ENCODE assay signal across 7 mouse cellular contexts in the genomic region with DNA sequence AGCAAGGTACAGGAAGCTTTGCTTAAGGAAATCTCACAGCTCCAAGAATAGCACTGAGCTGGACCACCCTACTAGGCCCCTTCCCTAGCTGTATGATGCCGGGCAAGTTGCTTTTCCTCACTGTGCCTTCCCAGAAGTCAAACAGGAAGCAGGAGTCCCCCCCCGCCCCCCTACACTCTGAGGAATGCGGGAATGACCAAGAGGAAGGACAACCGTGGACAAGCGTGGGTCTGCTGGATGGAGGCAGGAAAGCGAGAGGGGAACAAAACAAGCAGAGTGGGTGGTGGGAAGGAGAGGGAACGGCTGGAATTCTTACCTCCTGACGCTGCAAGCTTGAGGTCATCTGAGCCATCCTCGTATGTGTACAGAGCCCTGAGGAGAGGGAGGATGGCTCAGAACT. TPM values are rescaled to one million over a fixed set of nuclear protein-coding genes. Genes with fewer than 3 reads are reported as not detected.
DNase-seq lines count a peak whose midpoint lies in the region; ATAC-seq and TF ChIP-seq lines count a peak whose summit lies in the region.

No protein-coding gene starts in this region.

- peak overlapping the region; percentile 77 for H3K4me3 ChIP-seq in layer of hippocampus, adult 2 months
- H3K4me3 ChIP-seq in embryonic fibroblast, embryonic 13.5 days (ENCODE audit: insufficient read depth, low read length) = no peak overlapping the region
- H3K4me3 ChIP-seq in hindbrain, embryonic 16.5 days (ENCODE audit: low read length) = peak overlapping the region; percentile 99
- H3K4me3 ChIP-seq in neural tube, embryonic 13.5 days = peak overlapping the region; percentile 99

- no peaks in the 10 kb centered on the region for H3K9me3 ChIP-seq in hindbrain, embryonic 16.5 days (ENCODE audit: control insufficient read depth, low read length)
- no peaks in the 10 kb centered on the region for H3K9me3 ChIP-seq in neural tube, embryonic 13.5 days

- ATAC-seq in hindbrain, embryonic 16.5 days = no peak
- no peak for ATAC-seq in neural tube, embryonic 13.5 days (ENCODE audit: low read depth)

- no peaks in the 10 kb centered on the region for H3K27me3 ChIP-seq in hindbrain, embryonic 16.5 days (replicated peaks; ENCODE audit: control insufficient read depth, insufficient read depth, low read length)
- no peaks in the 10 kb centered on the region for H3K27me3 ChIP-seq in neural tube, embryonic 13.5 days

- H3K9ac ChIP-seq in hindbrain, embryonic 16.5 days (ENCODE audit: low read depth, low read length) = peak overlapping the region; percentile 20
- peak overlapping the region; percentile 100 for H3K9ac ChIP-seq in neural tube, embryonic 13.5 days

- TF ChIP-seq CTCF in layer of hippocampus, adult 2 months (conservative IDR thresholded peaks at IDR 0.05) = no peak
- TF ChIP-seq CTCF in embryonic fibroblast, embryonic 13.5 days (IDR thresholded peaks at IDR 0.05; ENCODE audit: borderline replicate concordance, insufficient read depth, low read length) = no peak

- H3K36me3 ChIP-seq in hindbrain, embryonic 16.5 days (ENCODE audit: control insufficient read depth, insufficient read depth, low read length) = peaks cover 37% of the 10 kb centered on the region
- H3K36me3 ChIP-seq in neural tube, embryonic 13.5 days = peaks cover 50% of the 10 kb centered on the region

- no peak for DNase-seq in layer of hippocampus, adult 2 months (ENCODE audit: low spot score in 2 of 2)
- DNase-seq in layer of hippocampus, adult 18-20 months (ENCODE audit: low spot score in 2 of 2) = no peak
- no peak for DNase-seq in retina, postnatal 1 day
- DNase-seq in frontal cortex, postnatal 25 days (ENCODE audit: low spot score in 2 of 2) = no peak

- no peak for TF ChIP-seq POLR2A in embryonic fibroblast, embryonic 13.5 days (IDR thresholded peaks at IDR 0.05; ENCODE audit: low read depth, low read length)

- H3K4me2 ChIP-seq in hindbrain, embryonic 16.5 days (ENCODE audit: low read length) = peak overlapping the region; percentile 99
- peak overlapping the region; percentile 100 for H3K4me2 ChIP-seq in neural tube, embryonic 13.5 days

- WGBS in hindbrain, embryonic 16.5 days = 28% methylated on average over 9 of the region's 9 CpGs
- WGBS in neural tube, embryonic 13.5 days = 35% methylated on average over 9 of the region's 9 CpGs

- peak overlapping the region; percentile 97 for H3K27ac ChIP-seq in layer of hippocampus, adult 2 months
- peak overlapping the region; percentile 86 for H3K27ac ChIP-seq in embryonic fibroblast, embryonic 13.5 days (ENCODE audit: insufficient read depth, low read length)
- peak overlapping the region; percentile 99 for H3K27ac ChIP-seq in hindbrain, embryonic 16.5 days (ENCODE audit: low read depth, low read length)
- peak overlapping the region; percentile 99 for H3K27ac ChIP-seq in neural tube, embryonic 13.5 days (replicated peaks)

- peaks cover 32% of the 10 kb centered on the region for H3K4me1 ChIP-seq in embryonic fibroblast, embryonic 13.5 days (ENCODE audit: control insufficient read depth, insufficient read depth, low read length)
- peaks cover 44% of the 10 kb centered on the region for H3K4me1 ChIP-seq in hindbrain, embryonic 16.5 days (ENCODE audit: control insufficient read depth, insufficient read depth, low read depth, low read length)
- peaks cover 54% of the 10 kb centered on the region for H3K4me1 ChIP-seq in neural tube, embryonic 13.5 days (replicated peaks)

RNA-seq across cellular contexts. Expression of a gene that starts 4.8 kb away (rescaled TPM):
- 100 to 1,000 TPM; 396 to 403 TPM for total RNA-seq in layer of hippocampus, adult 2 months (2021)
- total RNA-seq in layer of hippocampus, adult 18-20 months (2021) = 100 to 1,000 TPM; 359 to 362 TPM
- 105 and 139 TPM in 2 replicates for polyA plus RNA-seq in embryonic fibroblast, embryonic 13.5 days (2011; ENCODE audit: insufficient read length, low read depth, missing spikeins)
- polyA plus RNA-seq in hindbrain, embryonic 16.5 days (2015; fragmentation: Nextera tagmentation; extraction: Ambion mirVana) = 482 and 556 TPM in 2 replicates
- polyA plus RNA-seq in neural tube, embryonic 13.5 days (2015; fragmentation: Nextera tagmentation; extraction: Ambion mirVana) = 574 and 615 TPM in 2 replicates

RNA-seq across cellular contexts. Expression of a gene that starts 19.0 kb away (rescaled TPM):
- total RNA-seq in layer of hippocampus, adult 2 months (2021) = 10 to 100 TPM; 83.0 to 84.5 TPM
- 10 to 100 TPM; 75.6 to 79.2 TPM for total RNA-seq in layer of hippocampus, adult 18-20 months (2021)
- 2.5 and 4.6 TPM in 2 replicates for polyA plus RNA-seq in embryonic fibroblast, embryonic 13.5 days (2011; ENCODE audit: insufficient read length, low read depth, missing spikeins)
- polyA plus RNA-seq in hindbrain, embryonic 16.5 days (2015; fragmentation: Nextera tagmentation; extraction: Ambion mirVana) = 4.4 and 4.9 TPM in 2 replicates
- polyA plus RNA-seq in neural tube, embryonic 13.5 days (2015; fragmentation: Nextera tagmentation; extraction: Ambion mirVana) = 2.5 and 3.1 TPM in 2 replicates

RNA-seq across cellular contexts. Expression of a gene that starts 30.4 kb away (rescaled TPM):
- total RNA-seq in layer of hippocampus, adult 2 months (2021) = 10 to 100 TPM; 97.4 to 99.9 TPM
- total RNA-seq in layer of hippocampus, adult 18-20 months (2021) = 10 to 100 TPM; 93.2 to 99.5 TPM
- polyA plus RNA-seq in embryonic fibroblast, embryonic 13.5 days (2011; ENCODE audit: insufficient read length, low read depth, missing spikeins) = 132 and 179 TPM in 2 replicates
- polyA plus RNA-seq in hindbrain, embryonic 16.5 days (2015; fragmentation: Nextera tagmentation; extraction: Ambion mirVana) = 161 and 177 TPM in 2 replicates
- polyA plus RNA-seq in neural tube, embryonic 13.5 days (2015; fragmentation: Nextera tagmentation; extraction: Ambion mirVana) = 155 and 167 TPM in 2 replicates

RNA-seq across cellular contexts. Expression of a gene that starts 38.2 kb away (rescaled TPM):
- 10 to 100 TPM; 64.8 to 65.8 TPM for total RNA-seq in layer of hippocampus, adult 2 months (2021)
- 10 to 100 TPM; 60.3 to 63.2 TPM for total RNA-seq in layer of hippocampus, adult 18-20 months (2021)
- polyA plus RNA-seq in embryonic fibroblast, embryonic 13.5 days (2011; ENCODE audit: insufficient read length, low read depth, missing spikeins) = 37.7 and 42.9 TPM in 2 replicates
- 15.8 and 25.0 TPM in 2 replicates for polyA plus RNA-seq in hindbrain, embryonic 16.5 days (2015; fragmentation: Nextera tagmentation; extraction: Ambion mirVana)
- 35.7 and 38.5 TPM in 2 replicates for polyA plus RNA-seq in neural tube, embryonic 13.5 days (2015; fragmentation: Nextera tagmentation; extraction: Ambion mirVana)

RNA-seq across cellular contexts. Expression of a gene that starts 46.0 kb away (rescaled TPM):
- 10 to 100 TPM; 12.2 to 13.7 TPM for total RNA-seq in layer of hippocampus, adult 2 months (2021)
- total RNA-seq in layer of hippocampus, adult 18-20 months (2021) = 10 to 100 TPM; 14.5 to 16.4 TPM
- polyA plus RNA-seq in embryonic fibroblast, embryonic 13.5 days (2011; ENCODE audit: insufficient read length, low read depth, missing spikeins) = 0.60 and 0.79 TPM in 2 replicates
- polyA plus RNA-seq in hindbrain, embryonic 16.5 days (2015; fragmentation: Nextera tagmentation; extraction: Ambion mirVana) = 3.6 and 4.3 TPM in 2 replicates
- polyA plus RNA-seq in neural tube, embryonic 13.5 days (2015; fragmentation: Nextera tagmentation; extraction: Ambion mirVana) = 4.2 and 4.6 TPM in 2 replicates
